Mouse (Mus musculus) left cerebral cortex, adult 18-20 months (tissue): ENCODE results near the gene Nexn. TPM values are rescaled to one million over a fixed set of nuclear protein-coding genes. Genes with fewer than 3 reads are reported as not detected.

Experiments
- DNase-seq, 2 experiments: peaks; one replicate each; pipeline ENCODE4 v3.0.0; 2021 to 2022; ENCODE audit warnings: low spot score in 2 of 2, mixed read lengths in 1 of 2
- total RNA-seq, 2 experiments: library from RNA; stranded (reverse); gene quantifications; 2 replicates each; pipeline ENCODE4 v1.2.3; 2021

The Nexn gene
- total RNA-seq, 2 experiments from 2014 or later, result 2.1 to 3.7 TPM

DNA sequence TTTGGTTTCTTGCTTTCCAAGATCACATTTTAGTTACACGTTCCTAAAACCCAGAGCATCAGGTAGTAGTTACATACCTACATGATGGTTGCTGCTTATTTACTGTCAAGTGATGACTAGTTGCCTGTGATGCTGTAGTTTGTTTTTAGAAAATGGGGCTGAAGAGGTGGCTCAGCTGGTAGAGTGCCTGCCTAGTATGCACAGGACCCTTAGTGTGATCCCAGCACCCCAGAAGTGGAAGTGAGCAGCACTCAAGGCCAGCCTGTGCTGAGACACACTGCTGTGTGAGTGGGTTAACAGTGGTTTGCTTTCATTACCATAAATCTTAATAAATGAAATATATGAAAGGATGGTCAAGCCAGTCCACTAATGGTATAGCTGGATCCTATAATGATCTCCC is 26.6 kb downstream of the Nexn start:
- DNase-seq, result no peak

DNA sequence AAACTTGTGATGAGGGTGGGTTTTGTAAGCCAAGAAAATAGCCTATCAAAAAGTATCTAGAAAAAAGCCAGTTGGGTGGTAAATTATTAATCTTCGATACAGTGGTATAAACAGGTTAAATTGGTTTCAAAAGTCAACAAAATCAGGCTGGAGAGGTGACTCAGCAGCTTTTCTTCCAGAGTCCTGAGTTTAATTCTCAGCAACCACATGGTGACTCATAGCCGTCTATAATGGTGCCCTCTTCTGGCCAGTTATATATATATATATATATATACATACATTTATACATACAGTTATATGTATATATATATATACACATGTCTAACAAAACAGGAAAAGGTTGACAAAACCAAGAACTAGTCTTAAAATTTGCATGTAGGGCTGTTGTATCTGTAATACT is 27.3 kb downstream of the Nexn start:
- no peak for DNase-seq

DNA sequence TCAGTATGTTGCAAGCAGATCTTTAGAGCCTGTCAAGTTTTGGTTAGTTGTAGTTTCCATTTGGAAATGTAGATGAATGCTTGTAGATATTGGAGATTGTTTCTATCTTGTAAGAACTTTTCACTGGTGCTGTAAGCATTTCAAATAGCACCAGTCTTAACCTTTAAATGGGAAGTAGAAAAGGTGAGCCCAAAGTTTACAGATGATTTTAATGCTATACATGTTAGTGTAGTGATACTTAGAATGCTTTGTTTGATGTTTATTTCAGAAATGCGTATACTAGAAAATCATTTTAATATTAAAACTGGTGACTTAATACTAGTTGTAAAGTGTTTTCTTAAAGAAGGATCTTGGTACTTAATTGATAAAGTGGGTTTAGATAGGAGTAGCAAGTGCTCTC is 30.3 kb downstream of the Nexn start:
- no peak for DNase-seq

- DNase-seq, result no peak
Observed at GRCm38 (mm10) chr3:152235238-152235637, 30.9 kb downstream of the Nexn start.

GRCm38 (mm10) chr3:152231333-152232100 is 34.6 kb downstream of the Nexn start:
- no peak for DNase-seq

GRCm38 (mm10) chr3:152229271-152229670 is 36.9 kb downstream of the Nexn start:
- DNase-seq, result no peak

- DNase-seq, result no peak
Observed at GRCm38 (mm10) chr3:152228843-152229242, 37.3 kb downstream of the Nexn start.

GRCm38 (mm10) chr3:152225906-152226305 is 40.2 kb downstream of the Nexn start:
- DNase-seq, result no peak

GRCm38 (mm10) chr3:152224918-152225317 is 41.2 kb downstream of the Nexn start:
- DNase-seq, result no peak

GRCm38 (mm10) chr3:152213416-152213815 is 52.7 kb downstream of the Nexn start:
- no peak for DNase-seq

DNA sequence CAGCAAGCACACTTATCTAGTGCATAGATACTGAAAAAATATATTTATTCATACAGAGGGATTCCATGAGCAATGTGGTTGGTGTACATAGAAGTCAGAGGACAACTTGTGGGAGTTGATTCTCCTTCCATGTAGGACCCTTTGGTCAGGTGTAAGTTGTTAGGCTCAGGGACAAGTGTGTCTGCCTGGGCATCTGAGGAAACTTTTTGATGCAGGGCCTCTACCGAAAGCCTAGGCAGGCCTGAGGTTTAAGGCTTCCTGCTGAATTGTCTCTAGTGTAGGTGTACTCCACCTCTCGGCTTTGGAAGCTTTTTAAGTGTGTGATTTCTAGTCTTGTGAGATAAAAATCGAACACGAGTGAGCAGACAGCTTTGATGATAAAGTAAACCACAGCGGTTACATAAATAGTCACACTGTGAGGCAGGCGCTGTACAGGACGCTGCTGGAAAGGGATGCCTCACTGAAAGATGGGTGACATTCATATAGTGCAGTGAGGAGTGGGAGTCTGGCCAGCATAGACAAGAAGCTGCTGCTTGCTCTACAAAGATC is 54.3 kb downstream of the Nexn start:
- DNase-seq, result no peak

- peak; percentile 42 to 67 for DNase-seq
Observed at GRCm38 (mm10) chr3:152210728-152211391, 55.3 kb downstream of the Nexn start.

DNA sequence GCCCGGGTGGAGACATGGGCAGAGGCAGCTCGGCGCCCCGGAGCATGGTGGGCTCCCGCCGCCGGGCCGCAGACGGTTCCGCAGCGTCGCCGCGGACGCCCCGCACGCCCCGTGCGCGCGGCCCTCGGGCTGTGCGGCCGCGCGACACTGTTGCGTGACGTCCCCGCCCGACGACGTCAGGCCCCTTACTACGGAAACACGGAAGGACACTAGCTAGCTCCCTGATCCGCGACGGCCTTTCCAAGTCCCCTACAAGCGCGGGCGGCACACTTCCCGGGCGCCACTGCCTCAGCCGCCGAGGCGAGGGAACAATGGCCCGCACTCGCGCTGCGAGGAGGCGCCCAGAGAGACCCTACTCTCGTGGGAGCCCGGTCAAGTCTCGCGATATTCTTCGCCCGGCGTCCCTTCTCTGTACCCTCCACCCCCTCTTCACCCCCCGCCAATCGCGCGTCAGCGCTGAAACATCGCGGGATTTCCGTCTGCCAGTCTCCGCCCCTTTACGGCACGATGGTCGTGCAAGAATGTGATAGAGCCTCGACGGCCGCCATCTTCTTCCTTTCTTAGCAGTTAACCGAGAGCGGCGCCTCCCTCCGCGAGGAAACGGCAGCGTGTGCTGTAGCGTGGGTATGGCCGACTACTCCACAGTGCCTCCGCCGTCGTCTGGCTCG is 56.0 kb downstream of the Nexn start, which contains the start of the genes Dnajb4 and Fubp1:
Gene Dnajb4, minus strand, starts transcription at position 336 of the 668 bp plus-strand sequence.
Gene Fubp1, plus strand, starts transcription at position 456 of the 668 bp plus-strand sequence.
- DNase-seq, result peak; percentile 100

DNA sequence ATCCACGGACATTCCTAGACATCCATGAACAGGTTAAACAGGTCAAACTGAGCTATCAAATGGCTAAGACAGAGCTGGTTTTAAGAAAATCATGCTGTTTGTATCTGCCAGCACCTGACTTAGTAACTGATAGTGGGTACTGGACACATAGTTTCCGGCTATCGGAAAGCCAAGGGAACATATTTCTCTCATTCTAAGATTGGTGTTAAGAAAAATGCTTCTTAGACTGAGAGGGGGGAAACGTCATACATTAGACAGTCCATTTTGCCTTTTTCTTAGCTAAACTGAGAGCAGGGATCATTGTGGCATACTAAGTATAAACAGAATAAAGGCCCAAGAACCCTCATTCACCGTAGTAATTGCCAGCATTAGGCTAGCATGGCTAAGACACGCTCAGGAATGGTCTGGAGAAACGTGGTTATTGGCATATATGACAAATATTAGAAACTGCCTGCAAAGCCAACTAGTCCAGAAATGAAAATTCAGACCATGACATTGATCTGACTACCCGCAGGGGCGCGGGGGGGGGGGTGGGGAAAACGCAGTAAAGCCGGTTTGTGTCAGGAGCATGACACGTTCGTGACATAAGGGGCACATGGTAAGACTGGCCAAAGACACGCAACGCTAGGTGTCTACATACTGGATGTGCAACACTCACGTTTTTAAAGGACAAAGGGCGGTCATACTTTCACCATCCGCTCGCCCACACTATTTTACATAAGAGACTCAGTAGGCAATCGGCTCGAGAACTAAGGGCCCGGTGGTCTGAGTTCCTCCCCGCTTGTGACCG is 56.8 kb downstream of the Nexn start:
- no peak for DNase-seq

DNA sequence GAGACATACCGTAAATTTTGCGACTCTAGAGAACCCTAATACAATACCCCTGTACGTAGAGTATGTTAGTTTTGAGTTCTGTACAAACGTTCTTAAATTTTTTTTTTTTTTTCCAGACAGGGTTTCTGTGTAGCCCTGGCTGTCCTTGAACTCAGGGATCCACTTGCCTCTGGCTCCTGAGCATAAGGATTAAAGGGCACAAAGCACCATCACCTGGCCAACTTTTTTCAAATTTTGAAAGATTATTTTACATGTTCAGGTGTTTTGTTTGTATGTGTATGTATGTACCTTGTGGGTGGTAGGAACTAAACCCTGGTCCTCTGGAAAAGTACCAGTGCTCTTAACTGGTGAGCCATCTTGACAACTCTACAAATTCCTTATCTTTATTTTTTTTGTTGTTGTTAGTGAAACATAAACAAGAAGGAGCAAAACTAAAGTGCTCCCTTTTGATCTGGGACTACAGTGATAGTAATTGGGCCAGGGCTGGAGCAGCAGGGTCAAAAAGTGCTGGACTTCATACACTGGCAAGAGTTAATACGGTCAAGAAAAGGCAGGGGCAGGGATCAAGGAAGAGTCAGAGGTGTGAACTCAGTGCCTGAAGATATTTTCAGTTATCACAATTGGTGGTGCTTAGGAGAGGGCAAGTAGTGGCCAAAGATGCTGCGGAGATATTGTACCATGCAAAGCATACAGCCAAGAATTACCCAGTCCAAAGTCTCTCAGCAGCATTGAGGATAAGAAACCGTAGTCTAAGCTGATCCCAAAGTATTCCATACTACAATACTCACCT is 57.9 kb downstream of the Nexn start:
- no peak for DNase-seq

- no peak for DNase-seq
Observed at GRCm38 (mm10) chr3:152207156-152207555, 59.0 kb downstream of the Nexn start.

- DNase-seq, result no peak
Observed at GRCm38 (mm10) chr3:152204577-152204976, 61.6 kb downstream of the Nexn start.

GRCm38 (mm10) chr3:152203996-152204395 is 62.2 kb downstream of the Nexn start:
- no peak for DNase-seq

GRCm38 (mm10) chr3:152203411-152203810 is 62.7 kb downstream of the Nexn start:
- DNase-seq, result no peak

- DNase-seq, result no peak
Observed at GRCm38 (mm10) chr3:152202942-152203341, 63.2 kb downstream of the Nexn start.
